Mouse (Mus musculus) kidney, postnatal 0 days (tissue): ENCODE measurements around the gene Morf4l1. TPM values are rescaled to one million over a fixed set of nuclear protein-coding genes. Genes with fewer than 3 reads are reported as not detected.
A peak's percentile ranks its signal among the peaks of the same experiment; 100 is the strongest.

Source experiments
- ATAC-seq: fragments of 200-750 bp; cut with Nextera tagmentation; replicated peaks from 2 replicates; pipeline ENCODE4 v1.8.0; 2017; ENCODE audit warnings: low read depth, moderate number of reproducible peaks, moderate TSS enrichment, moderate library complexity; ENCODE audit not compliant: low FRiP score
- DNase-seq: peaks from one replicate; pipeline ENCODE4 v3.0.0-alpha.2; 2016; ENCODE audit warnings: low spot score
- H3K27ac ChIP-seq: fragments of 300-500 bp; sonication (generic); 2 replicates; pipeline ENCODE4 v1.5.1; 2014; ENCODE audit warnings: mild to moderate bottlenecking
- H3K27me3 ChIP-seq: fragments of 300-500 bp; sonication (generic); 2 replicates; pipeline ENCODE4 v1.6.1; 2014; ENCODE audit warnings: low read length, mixed read lengths; ENCODE audit not compliant: insufficient read depth
- H3K36me3 ChIP-seq: fragments of 300-500 bp; sonication (generic); 2 replicates; pipeline ENCODE4 v1.6.1; 2014; ENCODE audit warnings: low read length, mixed read lengths; ENCODE audit not compliant: insufficient read depth
- H3K4me1 ChIP-seq: fragments of 300-500 bp; sonication (generic); replicated peaks from 2 replicates; pipeline ENCODE4 v1.6.1; 2014; ENCODE audit warnings: antibody characterized with exemption, low read length, mixed read lengths; ENCODE audit not compliant: insufficient read depth
- H3K4me2 ChIP-seq: fragments of 300-500 bp; sonication (generic); 2 replicates; pipeline ENCODE4 v1.6.1; 2014; ENCODE audit warnings: mild to moderate bottlenecking, low read length, moderate library complexity, mixed read lengths
- H3K4me3 ChIP-seq: fragments of 300-500 bp; sonication (generic); replicated peaks from 2 replicates; pipeline ENCODE4 v1.5.1; 2014; ENCODE audit warnings: low read depth, low read length
- H3K9ac ChIP-seq: fragments of 300-500 bp; sonication (generic); 2 replicates; pipeline ENCODE4 v1.6.1; 2014; ENCODE audit warnings: low read depth, low read length
- H3K9me3 ChIP-seq: fragments of 300-500 bp; sonication (generic); replicated peaks from 2 replicates; pipeline ENCODE4 v1.6.1; 2016; ENCODE audit warnings: low read length, inconsistent platforms, mixed read lengths
- CTCF ChIP-seq: IDR thresholded peaks from 2 replicates; pipeline ENCODE4 v1.5.1; 2016; ENCODE audit warnings: antibody characterized with exemption, low read depth, mild to moderate bottlenecking, moderate library complexity
- WGBS: fragments of 180-500 bp; shearing (Covaris S2); extraction: QIAGEN DNeasy Blood & Tissue Kit; methylation state at CpG from one replicate; pipeline ENCODE4 v1.1.7; 2014; 5-methylcytosine and 5-hydroxymethylcytosine counted together
- polyA plus RNA-seq: library from polyadenylated mRNA; unstranded; fragments of >200 nt; fragmentation: Nextera tagmentation; extraction: Ambion mirVana; gene quantifications from 2 replicates; pipeline ENCODE4 v1.2.1, GENCODE M21; 2015

Morf4l1 gene
- polyA plus RNA-seq, 1 experiment from 2014 or later = 412 TPM

DNA sequence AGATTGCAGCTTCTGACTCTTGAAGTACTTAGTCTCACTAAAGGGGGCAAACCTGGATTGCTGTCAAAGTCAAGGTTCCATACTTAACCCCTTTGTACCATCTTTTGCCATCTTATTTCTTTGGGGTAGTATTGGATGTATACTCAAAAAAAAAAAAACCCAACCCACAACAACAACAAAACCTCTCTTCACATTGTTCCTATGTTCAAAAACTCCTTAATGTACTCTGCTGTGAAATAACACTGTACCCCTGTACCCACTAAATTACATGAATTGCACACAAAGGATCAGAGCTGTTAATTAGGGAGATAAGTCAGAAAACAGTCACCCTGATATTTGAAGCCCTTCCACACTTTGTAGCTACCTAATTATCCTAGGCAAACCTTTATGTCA is 730 bp upstream of the Morf4l1 start:
- no peak overlapping the region; the same call in 1 of the 2 replicates for H3K9ac ChIP-seq
- no peak for ATAC-seq
- H3K4me1 ChIP-seq = peaks cover 7% of the 10 kb centered on the region; the same call in 1 of the 2 replicates
- H3K4me2 ChIP-seq = peak overlapping the region; percentile 70
- no peaks in the 10 kb centered on the region for H3K36me3 ChIP-seq
- H3K4me3 ChIP-seq = peak overlapping the region; percentile 89
- no peak overlapping the region for H3K27ac ChIP-seq
- H3K27me3 ChIP-seq = no peaks in the 10 kb centered on the region
- no peaks in the 10 kb centered on the region for H3K9me3 ChIP-seq
- no peak for DNase-seq
- no peak for TF ChIP-seq CTCF

DNA sequence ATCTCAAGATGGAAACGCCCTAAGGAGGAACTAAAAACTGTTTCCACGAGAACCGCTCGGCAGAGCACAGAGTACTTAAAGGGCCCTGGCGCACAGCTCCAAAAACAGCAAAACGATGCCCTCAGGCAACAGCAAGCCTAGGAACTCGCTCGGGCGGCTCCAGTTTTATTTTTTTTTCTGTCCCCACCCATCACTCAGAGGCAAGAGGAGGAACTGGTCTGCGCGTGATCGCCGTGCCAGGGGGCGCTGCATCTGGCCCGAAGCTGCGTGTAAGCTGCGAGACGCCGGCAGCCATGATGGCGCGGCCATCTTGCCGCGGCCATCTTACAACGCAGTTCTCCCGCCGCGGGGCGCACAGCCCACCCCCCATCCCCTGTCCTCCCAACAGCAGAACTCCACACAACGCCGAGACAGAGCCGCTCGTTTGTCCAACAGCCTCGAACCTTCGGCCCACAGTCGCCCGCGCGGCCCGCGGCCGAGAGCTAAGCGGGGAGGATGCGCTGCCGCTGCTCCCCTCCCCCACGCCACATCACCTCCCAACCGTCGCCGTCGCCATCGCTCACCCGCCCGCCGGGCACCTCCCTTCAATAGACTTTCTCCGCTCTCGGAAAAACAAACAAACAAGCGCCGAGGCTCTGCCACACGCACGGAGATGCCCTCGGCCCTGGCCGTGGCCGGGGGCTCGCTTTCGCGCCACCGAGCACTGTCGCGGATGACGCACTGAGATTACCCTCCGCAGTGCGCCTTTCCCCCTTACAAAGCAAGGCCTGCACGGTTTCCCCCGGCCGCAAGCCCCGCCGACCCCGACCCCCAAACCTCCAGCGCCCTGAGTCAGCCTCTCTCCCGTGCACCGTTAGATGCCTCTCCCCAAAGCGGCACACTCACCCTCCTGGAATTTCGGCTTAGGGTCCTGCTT is 665 bp downstream of the Morf4l1 start:
- Histone ChIP-seq H3K36me3 (0 out of 2 replicates have a peak, but pooled peaks cover 7% of the 10 kb centered on the region), H3K4me3 (peak overlapping the region; percentile 89), H3K4me2 (peak overlapping the region; percentile 83), H3K9me3 (no peaks in the 10 kb centered on the region), H3K27me3 (no peaks in the 10 kb centered on the region), H3K27ac (peak overlapping the region; percentile 99), H3K4me1 (peaks cover 12% of the 10 kb centered on the region; the same call in 1 of the 2 replicates), H3K9ac (peak overlapping the region; percentile 99)
- peak; percentile 70 for ATAC-seq
- WGBS = under 1% methylated on average over 82 of the region's 82 CpGs
- peak; percentile 94 for DNase-seq
- TF ChIP-seq CTCF = peak; percentile 74

DNA sequence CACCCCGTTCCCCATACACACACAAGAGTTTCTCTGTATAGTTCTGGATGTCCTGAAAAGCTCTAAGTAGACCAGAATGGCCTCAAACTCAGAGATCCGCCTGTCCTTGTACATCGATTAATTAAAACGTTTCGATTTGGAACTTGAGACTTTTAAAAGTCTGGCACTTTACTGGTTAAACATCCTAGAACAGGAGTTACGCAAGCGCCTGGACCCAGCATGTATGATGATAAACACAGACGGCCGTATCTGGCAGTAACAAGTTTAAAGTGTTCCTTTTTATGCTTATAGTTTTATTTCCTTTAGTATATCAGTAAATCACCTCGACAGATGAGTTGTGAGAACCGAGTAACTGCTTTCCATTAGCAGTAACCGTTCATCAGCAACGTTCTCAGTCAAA is 1.4 kb downstream of the Morf4l1 start:
- Histone ChIP-seq H3K27me3 (no peaks in the 10 kb centered on the region), H3K9ac (peak overlapping the region; percentile 99), H3K4me2 (peak overlapping the region; percentile 83), H3K9me3 (no peaks in the 10 kb centered on the region), H3K4me3 (peak overlapping the region; percentile 89), H3K27ac (peak overlapping the region; percentile 99), H3K4me1 (peaks cover 12% of the 10 kb centered on the region; the same call in 1 of the 2 replicates), H3K36me3 (0 out of 2 replicates have a peak, but pooled peaks cover 13% of the 10 kb centered on the region)
- DNase-seq (peak; percentile 33), ATAC-seq (no peak)
- TF ChIP-seq CTCF = no peak
- WGBS = 1% methylated on average over 13 of the region's 13 CpGs

DNA sequence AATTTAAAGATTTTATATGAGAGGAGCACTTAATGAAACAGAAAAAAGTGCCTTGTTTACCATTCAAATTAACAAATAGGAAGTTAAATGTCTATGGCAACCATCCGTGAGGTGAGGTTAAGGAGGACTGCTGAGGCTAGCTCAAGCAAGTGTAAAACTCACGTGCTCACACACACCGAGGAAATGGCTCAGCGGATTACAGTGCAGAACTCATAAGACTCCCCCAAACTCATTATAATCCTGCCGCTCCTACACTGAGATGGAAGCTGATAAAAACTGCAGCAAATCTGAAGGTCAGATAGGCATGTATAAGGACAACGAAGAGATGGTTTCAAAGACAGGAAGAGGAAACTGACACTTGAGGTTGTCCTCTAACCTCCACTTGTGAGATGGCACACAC is 5.2 kb downstream of the Morf4l1 start:
- H3K27me3 ChIP-seq = no peaks in the 10 kb centered on the region
- H3K4me3 ChIP-seq = no peak overlapping the region
- no peak overlapping the region for H3K9ac ChIP-seq
- H3K9me3 ChIP-seq = no peaks in the 10 kb centered on the region
- WGBS = 41% methylated on average over 6 of the region's 6 CpGs
- H3K36me3 ChIP-seq = 0 out of 2 replicates have a peak, but pooled peaks cover 14% of the 10 kb centered on the region
- TF ChIP-seq CTCF = no peak
- ATAC-seq = no peak
- no peak for DNase-seq
- peaks cover 12% of the 10 kb centered on the region; the same call in 1 of the 2 replicates for H3K4me1 ChIP-seq
- H3K27ac ChIP-seq = no peak overlapping the region
- no peak overlapping the region for H3K4me2 ChIP-seq

DNA sequence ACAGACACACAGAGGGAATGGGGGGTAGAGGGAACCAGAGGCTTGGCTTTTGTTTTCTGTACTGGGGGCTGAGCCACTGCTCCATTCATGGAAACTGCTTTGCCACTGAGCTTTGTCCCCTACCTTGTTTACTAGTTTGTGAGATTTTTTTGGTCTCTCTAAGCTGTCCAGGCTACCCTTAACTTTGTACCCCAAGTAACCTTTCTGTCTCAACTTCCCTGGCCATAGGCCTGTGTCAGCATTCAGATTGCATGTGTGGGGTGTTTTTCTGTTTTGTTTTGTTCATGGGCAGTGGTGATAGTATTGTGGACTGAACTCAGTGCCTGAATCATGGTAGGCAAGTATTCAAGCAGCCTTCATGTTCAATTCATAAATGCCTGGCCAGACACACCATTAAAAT is 6.3 kb downstream of the Morf4l1 start:
- no peak for TF ChIP-seq CTCF
- Histone ChIP-seq H3K9me3 (no peaks in the 10 kb centered on the region), H3K4me3 (no peak overlapping the region), H3K4me1 (peaks cover 12% of the 10 kb centered on the region; the same call in 1 of the 2 replicates), H3K27me3 (no peaks in the 10 kb centered on the region), H3K27ac (no peak overlapping the region), H3K4me2 (no peak overlapping the region), H3K9ac (no peak overlapping the region), H3K36me3 (0 out of 2 replicates have a peak, but pooled peaks cover 14% of the 10 kb centered on the region)
- DNase-seq (no peak), ATAC-seq (no peak)

DNA sequence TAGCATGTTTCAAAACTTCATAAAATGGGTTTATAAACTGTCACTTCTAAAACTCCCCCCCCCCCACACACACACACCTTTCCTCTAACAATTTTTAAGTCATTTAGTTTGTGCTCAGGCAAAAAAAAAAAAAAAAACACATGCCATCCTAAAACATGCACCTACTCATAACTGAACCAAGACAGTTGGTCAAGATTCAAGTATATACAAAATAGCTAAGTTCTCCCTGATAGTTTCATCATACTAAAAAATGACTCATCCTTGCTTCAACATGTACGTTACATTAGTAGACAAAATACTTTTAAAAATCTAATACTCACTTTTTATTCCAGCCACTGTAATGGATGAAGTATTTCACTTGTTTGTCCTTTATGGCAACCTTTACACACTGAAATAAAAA is 7.7 kb downstream of the Morf4l1 start:
- Histone ChIP-seq H3K27ac (no peak overlapping the region), H3K4me3 (no peak overlapping the region), H3K9me3 (no peaks in the 10 kb centered on the region), H3K27me3 (no peaks in the 10 kb centered on the region), H3K4me1 (peaks cover 5% of the 10 kb centered on the region; the same call in 1 of the 2 replicates), H3K36me3 (0 out of 2 replicates have a peak, but pooled peaks cover 14% of the 10 kb centered on the region), H3K4me2 (no peak overlapping the region), H3K9ac (no peak overlapping the region)
- no peak for TF ChIP-seq CTCF
- WGBS = 91% methylated on average over 1 of the region's 1 CpGs
- DNase-seq (no peak), ATAC-seq (no peak)
